Mouse (Mus musculus) gastrocnemius, adult 18-20 months (tissue): Measurements from ENCODE around the gene Lrrk1. TPM values are rescaled to one million over a fixed set of nuclear protein-coding genes. Genes with fewer than 3 reads are reported as not detected.
A peak's percentile ranks its signal among the peaks of the same experiment; 100 is the strongest.

Source experiments
- DNase-seq: peaks from one replicate; pipeline ENCODE4 v3.0.0; 2021; ENCODE audit warnings: low spot score
- total RNA-seq, 2 experiments: library from RNA; stranded (reverse); gene quantifications; 2 replicates each; pipeline ENCODE4 v1.2.3; 2021

The Lrrk1 gene
- total RNA-seq, 2 experiments from 2014 or later, result 2.8 to 3.4 TPM

- DNase-seq, result no peak
Measured at GRCm38 (mm10) chr7:66228610-66228920, 159.6 kb downstream of the Lrrk1 start.

GRCm38 (mm10) chr7:66227814-66228609, 160.1 kb downstream of the Lrrk1 start:
- DNase-seq, result no peak

- no peak for DNase-seq
Measured at GRCm38 (mm10) chr7:66225881-66226280, 162.3 kb downstream of the Lrrk1 start.

DNA sequence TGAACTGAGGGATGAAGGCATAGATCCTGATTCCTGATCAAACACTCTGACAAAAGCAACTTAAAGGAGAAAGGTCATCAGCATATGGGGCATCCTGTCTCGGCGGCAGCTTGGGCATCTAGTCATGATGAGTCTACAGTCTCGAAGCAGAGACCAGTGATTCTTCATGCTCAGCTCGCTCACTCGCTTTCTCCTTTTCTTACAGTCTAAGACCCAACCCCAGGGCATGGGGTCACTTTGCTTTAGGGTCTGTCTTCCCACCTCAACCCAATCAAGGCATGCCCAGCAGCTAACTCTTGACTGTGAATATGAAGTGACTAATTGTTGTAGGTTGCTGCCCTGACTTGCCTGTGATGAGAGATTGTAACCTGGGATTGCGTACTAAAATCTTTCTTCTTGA, 163.6 kb downstream of the Lrrk1 start:
- no peak for DNase-seq

- no peak for DNase-seq
Measured at GRCm38 (mm10) chr7:66223731-66224130, 164.4 kb downstream of the Lrrk1 start.

DNA sequence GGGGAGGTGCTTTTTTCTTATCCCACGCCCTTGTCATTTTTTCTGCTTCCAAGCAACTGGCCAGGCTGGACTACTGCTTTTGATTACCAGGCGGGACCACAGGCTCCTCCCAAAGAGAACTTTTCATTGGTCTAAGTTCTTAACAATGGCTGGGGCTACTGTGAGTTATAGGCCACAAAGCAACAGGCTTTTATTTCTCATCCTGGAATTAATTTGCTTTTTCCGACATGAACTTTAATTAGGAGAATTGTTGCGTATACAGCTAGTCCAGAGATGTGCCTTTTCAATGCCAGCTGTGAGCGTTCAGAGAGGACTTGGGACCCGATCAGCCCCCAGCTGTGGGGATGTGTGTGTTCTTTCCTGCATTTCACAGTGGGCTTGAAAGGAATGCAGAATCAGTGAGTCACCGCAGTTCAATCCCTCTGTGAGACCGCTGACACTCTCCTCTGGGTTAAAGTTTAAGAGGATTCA, 165.5 kb downstream of the Lrrk1 start:
- DNase-seq, result no peak

DNA sequence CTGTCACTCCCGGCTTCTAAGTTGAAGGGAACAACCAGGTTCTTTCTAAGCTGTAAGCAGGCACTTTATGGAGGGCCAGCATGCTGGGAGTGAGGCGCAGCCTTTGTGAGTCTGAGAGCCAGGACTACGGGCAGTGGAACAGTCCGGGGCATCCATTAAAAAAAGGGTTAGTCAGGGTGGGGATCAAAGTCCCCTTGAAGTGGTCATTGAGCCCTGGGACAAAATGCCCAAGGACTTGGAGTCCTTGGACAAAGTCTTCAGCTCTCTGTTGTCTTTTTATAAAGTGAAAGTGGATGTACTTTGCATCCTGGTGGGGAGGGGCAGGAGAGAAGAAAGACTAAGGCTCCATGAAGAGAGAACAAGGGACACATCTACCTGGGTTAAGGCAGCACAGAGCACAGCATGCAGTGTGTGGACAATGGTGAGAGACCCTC, 168.3 kb downstream of the Lrrk1 start:
- no peak for DNase-seq

GRCm38 (mm10) chr7:66219028-66219793, 168.9 kb downstream of the Lrrk1 start:
- no peak for DNase-seq

DNA sequence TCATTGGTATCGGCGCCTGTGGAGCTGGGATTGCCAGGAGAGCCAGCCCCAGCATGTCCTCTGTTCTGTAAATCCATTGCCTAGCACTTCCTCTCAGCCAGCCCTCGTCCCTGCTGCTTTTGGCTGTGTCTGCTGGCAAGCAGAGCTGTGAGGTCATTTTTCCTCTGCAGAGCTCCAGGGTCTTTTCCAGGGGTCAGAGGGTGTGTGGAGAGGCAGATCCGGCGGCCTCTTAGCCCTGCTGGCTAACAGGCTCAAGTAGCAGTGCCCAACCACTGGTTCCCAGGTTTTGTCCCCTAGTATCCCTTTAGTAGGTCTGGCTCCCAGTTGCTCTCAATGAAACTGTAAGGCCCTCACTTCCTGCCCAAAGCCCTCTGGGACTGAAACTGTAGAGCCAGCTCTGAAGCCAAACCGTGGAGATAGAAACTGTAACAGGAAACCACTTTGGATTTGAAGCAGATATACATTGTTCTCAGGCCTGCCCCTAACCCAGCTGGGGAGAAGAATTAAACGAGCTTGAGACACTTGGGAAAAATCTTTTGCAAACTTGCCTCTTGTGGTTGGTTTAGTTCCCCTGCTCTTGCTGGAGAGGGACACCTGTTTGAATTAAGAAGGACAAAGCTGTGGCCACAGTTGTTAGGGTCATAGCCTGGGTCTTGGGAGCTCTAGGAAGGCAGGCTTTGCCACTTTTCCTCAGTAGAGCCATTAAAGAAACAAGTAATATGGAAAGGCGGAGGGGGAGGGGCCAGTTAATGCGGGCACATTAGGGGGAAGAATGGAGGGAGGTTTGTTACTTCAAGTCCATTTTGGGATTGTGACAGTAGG, 169.7 kb downstream of the Lrrk1 start:
- DNase-seq, result peak; percentile 60

- DNase-seq, result no peak
Measured at GRCm38 (mm10) chr7:66217531-66218094, 170.5 kb downstream of the Lrrk1 start.

DNA sequence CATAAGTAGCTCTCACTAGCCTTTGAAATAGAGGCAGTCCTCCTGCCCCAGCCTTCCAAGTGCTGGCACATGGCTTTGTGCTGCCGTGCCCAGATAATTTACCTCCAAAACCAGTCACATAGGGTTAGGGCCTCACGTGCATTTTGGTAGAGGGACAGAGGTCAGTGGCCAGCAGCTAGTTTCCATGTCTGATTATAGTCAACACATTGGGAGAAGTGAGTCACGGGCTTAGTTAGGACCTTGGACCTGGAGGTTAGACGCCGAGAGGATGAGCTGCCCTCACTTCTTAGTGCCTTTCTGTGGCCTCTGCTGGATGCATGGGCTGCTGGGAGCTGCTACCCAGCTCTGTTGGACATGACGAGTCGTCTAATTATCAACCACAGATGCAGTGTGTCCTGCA, 171.1 kb downstream of the Lrrk1 start:
- DNase-seq, result no peak

DNA sequence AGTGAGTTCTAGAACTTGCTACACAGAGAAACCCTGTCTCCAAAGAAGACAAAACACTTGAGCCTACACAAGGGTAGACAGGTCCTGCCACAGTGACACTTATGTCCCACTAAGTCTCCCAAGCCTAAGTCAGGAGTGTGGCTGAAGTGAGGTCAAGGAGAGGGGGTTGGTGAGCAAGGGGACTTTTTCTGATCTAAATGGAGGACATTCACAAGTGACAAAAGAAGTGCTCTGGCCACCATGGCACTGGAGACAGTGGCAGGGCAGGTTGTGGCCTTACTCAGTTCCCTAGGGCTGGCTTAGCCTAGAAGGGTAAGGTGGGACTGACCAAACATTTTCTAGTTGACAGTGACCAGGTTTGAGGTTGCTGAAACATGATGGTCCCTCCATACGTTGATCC, 172.2 kb downstream of the Lrrk1 start:
- no peak for DNase-seq

- no peak for DNase-seq
Measured at GRCm38 (mm10) chr7:66214477-66214876, 173.7 kb downstream of the Lrrk1 start.

DNA sequence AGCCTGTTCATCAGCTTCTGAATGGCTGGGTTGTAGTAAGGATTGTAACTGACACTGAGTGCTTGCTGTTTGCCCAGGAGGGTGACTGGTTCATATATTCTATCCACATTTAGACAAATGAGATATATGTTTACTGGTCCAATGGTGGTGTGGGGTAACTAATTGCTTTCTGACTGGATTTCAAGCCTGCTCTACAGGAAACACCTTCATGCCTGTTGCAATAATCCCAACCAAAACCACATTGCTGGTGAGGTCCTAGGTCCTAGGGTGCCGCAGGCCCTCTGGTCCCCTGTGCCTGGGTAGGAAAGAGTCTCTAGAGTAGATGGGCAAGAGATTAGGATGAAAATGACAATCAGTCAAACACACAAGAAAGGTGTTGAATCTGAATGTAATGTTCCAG, 175.3 kb downstream of the Lrrk1 start:
- no peak for DNase-seq

DNA sequence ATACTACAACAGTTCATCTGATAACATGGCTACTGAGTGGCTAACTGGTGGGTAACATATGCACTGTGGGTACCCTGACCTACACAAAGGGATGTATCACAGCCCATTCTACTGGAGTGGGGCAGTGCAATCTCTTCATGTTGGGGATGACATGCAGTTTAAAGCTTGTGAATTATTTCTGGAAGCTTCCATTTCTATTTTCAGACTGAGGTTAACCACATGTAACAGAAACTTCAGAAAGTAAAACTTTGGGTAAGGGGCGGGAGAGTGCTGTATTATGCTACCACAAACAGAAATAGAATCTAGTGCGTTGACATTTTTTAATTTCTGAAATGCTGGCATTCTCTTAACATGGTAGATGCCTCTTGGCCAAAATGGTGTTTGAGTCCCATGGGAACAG, 178.2 kb downstream of the Lrrk1 start:
- no peak for DNase-seq

DNA sequence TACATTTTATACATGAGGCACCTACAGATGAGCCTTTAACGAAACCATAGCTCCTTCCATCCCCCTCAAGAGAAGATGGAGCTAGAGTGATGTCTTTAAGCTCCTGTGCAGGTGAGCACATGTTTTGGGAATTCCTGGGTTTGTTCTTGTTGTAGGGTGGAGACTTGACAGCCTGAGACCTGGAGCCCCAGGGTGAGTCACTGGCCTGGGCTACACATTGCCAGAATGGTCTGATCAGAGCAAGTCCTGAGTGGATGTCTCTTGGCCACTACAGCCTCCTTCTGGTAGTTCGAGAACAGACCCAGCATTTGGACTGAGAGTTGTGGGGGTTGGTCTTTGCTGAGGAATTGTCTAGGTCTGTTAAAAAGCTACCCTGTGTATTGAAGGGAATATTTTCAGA, 186.5 kb downstream of the Lrrk1 start:
- DNase-seq, result no peak

GRCm38 (mm10) chr7:66200791-66201450, 187.2 kb downstream of the Lrrk1 start:
- DNase-seq, result no peak

DNA sequence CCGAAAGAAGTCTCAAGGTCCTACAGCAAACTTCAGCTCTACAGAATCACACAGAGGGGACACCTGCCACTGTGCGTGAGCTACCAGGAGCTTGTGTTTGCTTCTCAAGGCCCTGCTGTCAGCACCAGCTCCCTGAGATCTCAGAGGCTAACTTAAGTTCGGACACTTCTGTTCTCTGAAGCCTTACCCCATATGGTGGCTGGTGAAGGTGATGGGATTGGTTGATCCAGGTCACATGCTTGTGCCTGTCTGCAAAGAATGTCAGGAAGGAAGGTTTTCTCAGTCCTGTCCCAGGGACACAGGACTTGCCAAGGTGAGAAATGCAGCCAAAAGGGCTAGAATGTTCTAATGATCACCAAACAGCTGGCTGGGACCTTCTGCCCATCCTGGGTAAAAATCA, 187.8 kb downstream of the Lrrk1 start:
- DNase-seq, result no peak

GRCm38 (mm10) chr7:66199391-66199831, 188.7 kb downstream of the Lrrk1 start:
- DNase-seq, result peak; percentile 31

GRCm38 (mm10) chr7:66198416-66198815, 189.7 kb downstream of the Lrrk1 start:
- DNase-seq, result no peak
